Mouse (Mus musculus): ENCODE data around the gene Rapsn.

DNA sequence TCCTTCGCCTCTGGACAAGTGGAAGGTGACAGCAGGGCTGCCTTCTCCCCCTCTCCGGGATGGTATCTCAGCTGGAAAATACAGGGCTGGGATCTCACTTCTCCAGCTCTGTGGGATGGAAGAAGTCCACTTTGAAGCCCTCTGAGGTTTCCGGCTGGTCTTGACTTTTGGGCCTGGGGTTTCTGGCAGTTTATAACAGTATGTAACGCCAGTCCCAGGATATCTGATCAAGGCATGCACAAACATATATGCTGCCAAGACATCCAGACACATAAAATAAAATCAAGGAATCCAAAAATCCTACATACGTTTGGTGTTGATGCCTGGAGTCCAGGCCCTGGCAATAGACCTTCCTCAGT is 43.6 kb downstream of the Rapsn start:
- no peak for TF ChIP-seq POLR2A (IDR thresholded peaks at IDR 0.05; ENCODE audit: insufficient read depth, low read length)
- TF ChIP-seq EP300 (IDR thresholded peaks at IDR 0.05; ENCODE audit: insufficient read depth, low read depth, low read length), result no peak
- TF ChIP-seq CTCF (IDR thresholded peaks at IDR 0.05; ENCODE audit: low read depth, low read length), result no peak
